Mouse (Mus musculus) MEL (cell line): ENCODE measurements around the gene Rexo4. TPM values are rescaled to one million over a fixed set of nuclear protein-coding genes. Genes with fewer than 3 reads are reported as not detected.

Experiments used
- DNase-seq: peaks from one replicate; pipeline ENCODE4 v3.0.0; 2011; ENCODE audit warnings: low read depth, low spot score
- H3K27ac ChIP-seq: 2 replicates; pipeline ENCODE4 v1.5.1; 2012; ENCODE audit warnings: low read depth, mild to moderate bottlenecking, control low read depth, low read length, moderate library complexity; ENCODE audit not compliant: control insufficient read depth
- H3K27me3 ChIP-seq, 2 experiments: fragments of 150-350 bp in 1 of 2; sonication (generic) in 1 of 2; 2 replicates each; pipeline ENCODE4 v1.6.1; 2012; ENCODE audit warnings: low read length in 2 of 2, mild to moderate bottlenecking in 2 of 2, improper control_type of control experiment in 1 of 2, moderate library complexity in 1 of 2; ENCODE audit not compliant: insufficient read depth in 2 of 2, control insufficient read depth in 1 of 2
- H3K36me3 ChIP-seq, 2 experiments: 2 replicates each; pipeline ENCODE4 v1.6.1; 2012 to 2014; ENCODE audit warnings: low read length in 2 of 2, improper control_type of control experiment in 1 of 2, inconsistent platforms in 1 of 2, mild to moderate bottlenecking in 1 of 2; ENCODE audit not compliant: insufficient read depth in 2 of 2, control insufficient read depth in 1 of 2
- H3K4me1 ChIP-seq, 2 experiments: fragments of 150-350 bp in 1 of 2; sonication (generic) in 1 of 2; 2 replicates each; pipeline ENCODE4 v1.6.1; 2012; ENCODE audit warnings: low read length in 2 of 2, improper control_type of control experiment in 1 of 2, mild to moderate bottlenecking in 1 of 2; ENCODE audit not compliant: insufficient read depth in 2 of 2, control insufficient read depth in 1 of 2
- H3K4me3 ChIP-seq, 2 experiments: fragments of 150-350 bp in 1 of 2; sonication (generic) in 1 of 2; 2 replicates each; pipeline ENCODE4 v1.5.1; 2012; ENCODE audit warnings: low read depth in 2 of 2, low read length in 2 of 2, mild to moderate bottlenecking in 2 of 2, moderate library complexity in 2 of 2, control low read depth in 1 of 2, improper control_type of control experiment in 1 of 2; ENCODE audit not compliant: control insufficient read depth in 1 of 2, insufficient read depth in 1 of 2
- H3K79me2 ChIP-seq: 2 replicates; pipeline ENCODE4 v1.6.1; 2012; ENCODE audit warnings: mild to moderate bottlenecking, low read length, moderate library complexity; ENCODE audit not compliant: control insufficient read depth, poor library complexity, insufficient read depth
- H3K9ac ChIP-seq: 2 replicates; pipeline ENCODE4 v1.6.1; 2012; ENCODE audit warnings: low read depth, mild to moderate bottlenecking, control low read depth, low read length, moderate library complexity; ENCODE audit not compliant: control insufficient read depth, poor library complexity, severe bottlenecking
- H3K9me3 ChIP-seq: fragments of 150-350 bp; sonication (generic); replicated peaks from 2 replicates; pipeline ENCODE4 v1.6.1; 2012; ENCODE audit warnings: mild to moderate bottlenecking, low read length, improper control_type of control experiment, moderate library complexity; ENCODE audit not compliant: insufficient read depth
- BHLHE40 ChIP-seq: IDR thresholded peaks from 2 replicates; pipeline ENCODE4 v1.6.1; 2012; ENCODE audit warnings: low read depth, mild to moderate bottlenecking, inconsistent platforms, low read length, improper control_type of control experiment, borderline replicate concordance
- CHD1 ChIP-seq: IDR thresholded peaks from 2 replicates; pipeline ENCODE4 v1.6.1; 2012; ENCODE audit warnings: low read depth, mild to moderate bottlenecking, inconsistent platforms, low read length, improper control_type of control experiment
- CTCF ChIP-seq, 3 experiments: IDR thresholded peaks in 2 of 3; conservative IDR thresholded peaks in 1 of 3; 2 replicates each; pipeline ENCODE4 v1.5.1; 2011 to 2012; ENCODE audit warnings: low read length in 3 of 3, low read depth in 2 of 3, mild to moderate bottlenecking in 2 of 3, improper control_type of control experiment in 1 of 3, inconsistent platforms in 1 of 3, mixed read lengths in 1 of 3, moderate library complexity in 1 of 3; ENCODE audit not compliant: control insufficient read depth in 1 of 3, insufficient read depth in 1 of 3, poor library complexity in 1 of 3, severe bottlenecking in 1 of 3
- E2F4 ChIP-seq: IDR thresholded peaks from 2 replicates; pipeline ENCODE4 v1.6.1; 2011; ENCODE audit warnings: low read depth, low read length, improper control_type of control experiment, borderline replicate concordance
- ELF1 ChIP-seq: IDR thresholded peaks from 2 replicates; pipeline ENCODE4 v1.6.1; 2014; ENCODE audit warnings: low read depth, mild to moderate bottlenecking, inconsistent platforms, low read length, improper control_type of control experiment, moderate library complexity
- EP300 ChIP-seq, 2 experiments: IDR thresholded peaks; 2 replicates each; pipeline ENCODE4 v1.6.1; 2011; ENCODE audit warnings: improper control_type of control experiment in 2 of 2, low read length in 2 of 2, low read depth in 1 of 2, mild to moderate bottlenecking in 1 of 2
- ETS1 ChIP-seq: IDR thresholded peaks from 2 replicates; pipeline ENCODE4 v1.6.1; 2012; ENCODE audit warnings: low read depth, mild to moderate bottlenecking, inconsistent platforms, low read length, improper control_type of control experiment, moderate library complexity
- GABPA ChIP-seq: IDR thresholded peaks from 2 replicates; pipeline ENCODE4 v1.6.1; 2012; ENCODE audit warnings: low read depth, mild to moderate bottlenecking, inconsistent platforms, low read length, improper control_type of control experiment, moderate library complexity
- GATA1 ChIP-seq: IDR thresholded peaks from 2 replicates; pipeline ENCODE4 v1.6.1; 2011; ENCODE audit warnings: low read depth, low read length, improper control_type of control experiment
- HCFC1 ChIP-seq: IDR thresholded peaks from 2 replicates; pipeline ENCODE4 v1.6.1; 2012; ENCODE audit warnings: low read depth, mild to moderate bottlenecking, inconsistent platforms, low read length, improper control_type of control experiment, moderate library complexity
- JUND ChIP-seq: IDR thresholded peaks from 2 replicates; pipeline ENCODE4 v1.6.1; 2011; ENCODE audit warnings: low read depth, mild to moderate bottlenecking, improper control_type of control experiment, low read length
- KAT2A ChIP-seq: conservative IDR thresholded peaks from 2 replicates; pipeline ENCODE4 v1.6.1; 2012; ENCODE audit warnings: low read depth, low read length, improper control_type of control experiment, inconsistent platforms
- MAFK ChIP-seq: IDR thresholded peaks from 2 replicates; pipeline ENCODE4 v1.6.1; 2011; ENCODE audit warnings: low read depth, mild to moderate bottlenecking, low read length, improper control_type of control experiment, borderline replicate concordance
- MAX ChIP-seq: IDR thresholded peaks from 2 replicates; pipeline ENCODE4 v1.6.1; 2011; ENCODE audit warnings: low read length, improper control_type of control experiment
- MAZ ChIP-seq: IDR thresholded peaks from 2 replicates; pipeline ENCODE4 v1.6.1; 2012; ENCODE audit warnings: low read depth, mild to moderate bottlenecking, inconsistent platforms, low read length, improper control_type of control experiment
- MEF2A ChIP-seq: IDR thresholded peaks from 2 replicates; pipeline ENCODE4 v1.6.1; 2014; ENCODE audit warnings: low read depth, mild to moderate bottlenecking, inconsistent platforms, low read length, improper control_type of control experiment; ENCODE audit not compliant: poor library complexity, insufficient replicate concordance, severe bottlenecking; ENCODE audit errors: extremely low read depth
- MXI1 ChIP-seq: IDR thresholded peaks from 2 replicates; pipeline ENCODE4 v1.6.1; 2011; ENCODE audit warnings: mild to moderate bottlenecking, low read depth, low read length, improper control_type of control experiment
- MYB ChIP-seq: IDR thresholded peaks from 2 replicates; pipeline ENCODE4 v1.6.1; 2011; ENCODE audit warnings: mild to moderate bottlenecking, low read depth, low read length, improper control_type of control experiment
- MYC ChIP-seq: IDR thresholded peaks from 2 replicates; pipeline ENCODE4 v1.6.1; 2011; ENCODE audit warnings: low read depth, mild to moderate bottlenecking, low read length, improper control_type of control experiment, moderate library complexity
- NELFE ChIP-seq: IDR thresholded peaks from 2 replicates; pipeline ENCODE4 v1.6.1; 2011; ENCODE audit warnings: low read depth, low read length, improper control_type of control experiment
- NRF1 ChIP-seq: IDR thresholded peaks from 2 replicates; pipeline ENCODE4 v1.6.1; 2014; ENCODE audit warnings: low read depth, mild to moderate bottlenecking, inconsistent platforms, low read length, improper control_type of control experiment, moderate library complexity; ENCODE audit not compliant: poor library complexity, insufficient read depth, severe bottlenecking
- POLR2A ChIP-seq, 2 experiments: IDR thresholded peaks; 2 replicates each; pipeline ENCODE4 v1.6.1; 2011 to 2012; ENCODE audit warnings: low read length in 2 of 2, mild to moderate bottlenecking in 2 of 2, control low read depth in 1 of 2, improper control_type of control experiment in 1 of 2, low read depth in 1 of 2, moderate library complexity in 1 of 2; ENCODE audit not compliant: control insufficient read depth in 1 of 2, insufficient read depth in 1 of 2, poor library complexity in 1 of 2
- POLR2AphosphoS2 ChIP-seq: IDR thresholded peaks from 2 replicates; pipeline ENCODE4 v1.6.1; 2011; ENCODE audit warnings: low read length, improper control_type of control experiment
- RAD21 ChIP-seq: IDR thresholded peaks from 2 replicates; pipeline ENCODE4 v1.6.1; 2011; ENCODE audit warnings: mild to moderate bottlenecking, low read depth, low read length, improper control_type of control experiment
- RCOR1 ChIP-seq: IDR thresholded peaks from 2 replicates; pipeline ENCODE4 v1.6.1; 2012; ENCODE audit warnings: low read depth, mild to moderate bottlenecking, inconsistent platforms, low read length, improper control_type of control experiment
- SIN3A ChIP-seq: IDR thresholded peaks from 2 replicates; pipeline ENCODE4 v1.6.1; 2012; ENCODE audit warnings: low read length, improper control_type of control experiment, inconsistent platforms
- SMC3 ChIP-seq: IDR thresholded peaks from 2 replicates; pipeline ENCODE4 v1.6.1; 2011; ENCODE audit warnings: low read depth, low read length, improper control_type of control experiment
- TAL1 ChIP-seq: IDR thresholded peaks from 2 replicates; pipeline ENCODE4 v1.6.1; 2012; ENCODE audit warnings: mild to moderate bottlenecking, inconsistent platforms, low read length, moderate library complexity, mixed read lengths
- TBP ChIP-seq: IDR thresholded peaks from 2 replicates; pipeline ENCODE4 v1.8.0; 2011; ENCODE audit warnings: low read depth, low read length, improper control_type of control experiment
- TCF12 ChIP-seq: IDR thresholded peaks from 2 replicates; pipeline ENCODE4 v1.6.1; 2014; ENCODE audit warnings: low read depth, mild to moderate bottlenecking, inconsistent platforms, low read length, improper control_type of control experiment, moderate library complexity
- UBTF ChIP-seq: IDR thresholded peaks from 2 replicates; pipeline ENCODE4 v1.6.1; 2012; ENCODE audit warnings: low read depth, mild to moderate bottlenecking, inconsistent platforms, low read length, improper control_type of control experiment, moderate library complexity, borderline replicate concordance; ENCODE audit not compliant: insufficient read depth
- USF1 ChIP-seq: IDR thresholded peaks from 2 replicates; pipeline ENCODE4 v1.6.1; 2014; ENCODE audit warnings: low read depth, mild to moderate bottlenecking, inconsistent platforms, low read length, improper control_type of control experiment, moderate library complexity
- USF2 ChIP-seq, 2 experiments: IDR thresholded peaks; 2 replicates each; pipeline ENCODE4 v1.6.1; 2011 to 2012; ENCODE audit warnings: improper control_type of control experiment in 2 of 2, low read length in 2 of 2, borderline replicate concordance in 1 of 2, inconsistent platforms in 1 of 2, low read depth in 1 of 2, mild to moderate bottlenecking in 1 of 2; ENCODE audit not compliant: insufficient read depth in 1 of 2
- ZC3H11A ChIP-seq: IDR thresholded peaks from 2 replicates; pipeline ENCODE4 v1.6.1; 2012; ENCODE audit warnings: low read depth, mild to moderate bottlenecking, inconsistent platforms, low read length, improper control_type of control experiment
- ZKSCAN1 ChIP-seq: IDR thresholded peaks from 2 replicates; pipeline ENCODE4 v1.6.1; 2012; ENCODE audit warnings: low read depth, mild to moderate bottlenecking, inconsistent platforms, low read length, improper control_type of control experiment, moderate library complexity
- polyA plus RNA-seq, 2 experiments: library from polyadenylated mRNA; stranded (reverse) in 1 of 2; unstranded in 1 of 2; fragments of >175 nt in 1 of 2; fragments of >200 nt in 1 of 2; gene quantifications; 2 replicates each; pipeline versions ENCODE4 v1.2.1 to v1.2.4; 2012; ENCODE audit warnings: low replicate concordance in 2 of 2, low read depth in 1 of 2; ENCODE audit not compliant: insufficient read length in 2 of 2, insufficient read depth in 1 of 2, missing spikeins in 1 of 2
- total RNA-seq: library from RNA; depleted of rRNA; stranded (reverse); fragments of 300-350 nt; gene quantifications from 2 replicates; pipeline ENCODE4 v1.2.3, GENCODE M21; 2012; rRNA removed

Gene Rexo4
- total RNA-seq = 45.3 and 52.4 TPM in 2 replicates
- polyA plus RNA-seq = 10 to 100 TPM in 1 of 2 experiments, not detected in 1; 66.6 TPM

DNA sequence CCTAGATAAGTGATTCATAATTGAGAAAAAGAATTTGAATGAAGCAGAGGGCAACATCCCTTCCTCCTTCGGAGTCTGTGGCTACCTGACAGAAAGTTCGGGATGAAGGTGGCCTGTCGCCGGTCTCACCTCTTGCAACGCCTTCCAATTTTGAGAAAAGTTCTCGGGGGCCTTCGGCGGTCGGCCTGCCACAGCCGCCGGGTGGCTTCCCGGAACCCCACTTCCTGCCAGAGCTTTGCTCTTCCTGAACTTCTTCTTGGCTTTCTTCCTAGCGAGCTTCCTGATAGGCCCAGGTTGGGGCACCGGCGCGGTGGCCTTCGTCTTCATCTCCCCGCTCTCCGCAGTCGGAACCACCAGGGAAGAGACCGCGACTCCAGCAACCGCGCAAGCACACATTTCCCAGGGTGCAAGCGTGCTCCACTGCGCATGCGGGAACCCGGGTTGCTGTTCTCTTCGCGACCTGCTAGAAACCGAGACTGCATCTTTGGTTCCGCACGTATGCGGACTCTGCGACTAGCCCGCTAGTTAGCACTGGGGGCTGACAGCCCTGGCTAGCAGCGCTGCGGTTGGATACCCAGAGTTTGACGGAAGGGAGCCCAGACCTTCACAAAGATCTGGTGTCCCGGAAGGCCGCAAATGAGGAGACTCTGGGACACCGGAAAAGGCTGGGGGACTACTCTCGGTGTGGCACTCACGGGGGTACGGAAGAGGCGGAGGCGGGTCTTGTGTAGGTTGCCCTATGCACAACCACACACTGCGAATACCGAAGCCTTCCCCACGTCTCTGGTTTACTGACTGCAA is at the start of gene Rexo4:
Gene Rexo4 (minus strand): TSS at position 464 of the 801 bp plus-strand sequence.
- Histone ChIP-seq H3K27ac (peak within 1 kb of the TSS; percentile 93), H3K9ac (peak within 1 kb of the TSS; percentile 93), H3K9me3 (no peaks in the 10 kb centered on the region), H3K79me2 (peaks cover 26% of the 10 kb centered on the region), H3K27me3 (no peaks in the 10 kb centered on the region), H3K36me3 (peaks cover 2 to 17% of the 10 kb centered on the region in 2 experiments; a peak in 3 of 4 replicates), H3K4me3 (peak within 1 kb of the TSS; percentile 88 to 89), H3K4me1 (peaks cover 2 to 16% of the 10 kb centered on the region in 2 experiments; a peak in 3 of 4 replicates)
- peak; percentile 97 for DNase-seq
- TF ChIP-seq TAL1 (no peak), MAZ (peak; percentile 89), TCF12 (peak; percentile 33; the same call in 1 of the 2 replicates), CHD1 (no peak), ZC3H11A (no peak), MEF2A (no peak), POLR2AphosphoS2 (peak; percentile 89; the same call in 1 of the 2 replicates), HCFC1 (peak; percentile 94), KAT2A (peak; percentile 75), GATA1 (no peak), EP300 (IDR thresholded peaks at IDR 0.05; ENCODE audit: low read depth in 1 of 2, low read length in 2 of 2) (no peak; a peak in 1 of 4 replicates), ZKSCAN1 (no peak), SMC3 (no peak), MYC (peak; percentile 87), GABPA (no peak), MXI1 (peak; percentile 78), USF2 (IDR thresholded peaks at IDR 0.05; ENCODE audit: borderline replicate concordance in 1 of 2, insufficient read depth in 1 of 2, low read depth in 1 of 2, low read length in 2 of 2) (no peak), RAD21 (no peak), JUND (no peak), UBTF (peak; percentile 58; the same call in 1 of the 2 replicates), CTCF (IDR thresholded peaks at IDR 0.05 in 2 of 3, conservative IDR thresholded peaks at IDR 0.05 in 1 of 3; ENCODE audit: control insufficient read depth in 1 of 3, insufficient read depth in 1 of 3, low read depth in 2 of 3, low read length in 3 of 3, poor library complexity in 1 of 3, severe bottlenecking in 1 of 3) (no peak), NELFE (peak; percentile 91), MAFK (no peak), ETS1 (no peak), BHLHE40 (no peak), ELF1 (peak; percentile 52), MYB (no peak), POLR2A (IDR thresholded peaks at IDR 0.05; ENCODE audit: control insufficient read depth in 1 of 2, insufficient read depth in 1 of 2, low read depth in 1 of 2, low read length in 2 of 2, poor library complexity in 1 of 2) (peak; percentile 71 to 92), TBP (peak; percentile 83), E2F4 (no peak), SIN3A (peak; percentile 67), MAX (peak; percentile 81), NRF1 (peak; percentile 86), USF1 (no peak), RCOR1 (0 out of 2 replicates have a peak, but pooled peaks have one; percentile 15)
